Mouse (Mus musculus) megakaryocyte progenitor cell, adult 5-6 weeks (primary cell): Measurements from ENCODE around the gene Kbtbd4. TPM values are rescaled to one million over a fixed set of nuclear protein-coding genes. Genes with fewer than 3 reads are reported as not detected.
A peak's percentile ranks its signal among the peaks of the same experiment; 100 is the strongest.

Source experiments
- ATAC-seq: replicated peaks from 2 replicates; pipeline ENCODE4 v1.8.0; 2016; ENCODE audit warnings: mild to moderate bottlenecking, moderate TSS enrichment, inconsistent platforms; ENCODE audit not compliant: poor library complexity
- total RNA-seq, 2 experiments: library from RNA; stranded (forward) in 1 of 2; stranded (reverse) in 1 of 2; fragments of 157-497, 149-512 nt in 1 of 2; fragments of 200-1000 nt in 1 of 2; gene quantifications; 2 replicates each; pipeline versions ENCODE4 v1.2.3 to v1.2.4; 2015 to 2017

Gene Kbtbd4
- total RNA-seq, 2 experiments from 2014 or later = 15.1 to 16.4 TPM

DNA sequence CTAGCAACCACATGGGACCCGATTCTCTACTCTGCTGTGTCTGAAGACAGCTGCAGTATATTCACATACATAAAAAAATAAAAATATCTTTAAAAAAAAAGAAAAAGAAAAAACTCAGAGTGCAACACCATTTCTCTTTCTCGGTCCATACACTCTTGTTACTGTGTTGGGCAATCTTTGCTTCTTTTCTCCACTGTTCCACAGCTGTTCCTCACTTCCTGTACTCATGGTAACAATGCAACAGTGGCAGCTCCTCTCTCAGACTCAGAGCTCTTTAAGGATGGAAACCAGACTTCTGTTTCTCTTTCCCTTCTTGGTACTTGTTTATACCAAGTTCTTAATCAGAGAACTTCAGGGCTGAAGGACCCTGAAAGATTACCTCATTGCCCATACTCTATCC is 1.1 kb upstream of the Kbtbd4 start:
- peak; percentile 62 for ATAC-seq

DNA sequence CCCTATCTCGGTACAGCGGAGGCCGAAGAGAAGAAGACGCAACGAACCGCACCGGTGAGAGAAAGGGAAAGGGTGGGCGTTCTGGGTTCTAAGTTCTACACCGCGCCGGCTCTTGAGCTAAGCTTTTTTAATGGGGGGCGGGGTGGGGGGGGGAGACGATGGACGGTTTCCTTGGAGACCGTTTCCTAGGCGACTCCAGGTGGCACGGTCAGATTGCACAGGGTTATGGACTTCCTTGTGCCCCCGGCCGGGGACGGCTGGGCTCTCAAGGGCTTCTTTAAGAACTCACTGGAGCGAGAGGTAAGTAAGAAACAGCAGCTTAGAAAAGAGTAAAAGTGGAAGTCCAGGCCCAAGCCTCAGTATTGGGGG is 300 bp downstream of the Kbtbd4 start:
- peak; percentile 18; the same call in 1 of the 2 replicates for ATAC-seq

DNA sequence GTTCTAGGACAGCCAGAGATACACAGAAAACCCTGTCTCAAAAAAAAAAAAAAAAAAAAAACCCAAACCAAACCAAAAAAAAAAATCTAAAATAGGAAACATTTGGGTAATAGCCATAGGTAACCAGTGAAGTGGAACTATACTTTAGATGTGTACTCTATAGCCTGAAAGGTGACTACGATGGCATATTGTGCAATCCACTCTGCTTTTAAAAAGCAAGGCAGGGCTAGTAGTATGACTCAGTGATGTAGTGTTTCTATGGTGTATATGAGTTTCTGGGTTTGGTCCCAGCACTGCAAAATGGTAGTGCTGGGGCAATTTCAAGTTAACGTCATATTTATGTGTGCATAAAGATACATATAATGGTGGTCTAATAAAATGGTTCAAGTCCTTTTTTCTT is 2.2 kb downstream of the Kbtbd4 start:
- ATAC-seq = no peak

DNA sequence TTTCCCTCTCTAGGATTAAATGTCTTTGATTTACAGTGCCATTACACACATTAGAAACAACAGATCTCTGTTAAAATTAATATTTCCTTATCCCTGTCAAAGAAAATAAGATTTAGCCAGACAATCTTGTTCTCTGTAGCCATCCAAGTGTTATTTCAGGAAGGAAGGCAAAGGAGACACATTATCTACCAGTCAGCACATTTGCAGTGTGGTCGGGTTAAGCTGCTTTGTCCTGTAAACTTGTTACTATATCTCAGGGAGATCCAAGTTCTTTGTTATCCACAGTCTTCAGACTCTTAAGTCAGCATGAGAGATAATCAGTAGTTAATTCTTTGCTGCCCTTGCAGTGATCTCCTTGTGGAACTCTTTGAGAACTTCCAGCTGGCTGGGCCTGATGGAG is 6.3 kb downstream of the Kbtbd4 start:
- ATAC-seq = no peak

DNA sequence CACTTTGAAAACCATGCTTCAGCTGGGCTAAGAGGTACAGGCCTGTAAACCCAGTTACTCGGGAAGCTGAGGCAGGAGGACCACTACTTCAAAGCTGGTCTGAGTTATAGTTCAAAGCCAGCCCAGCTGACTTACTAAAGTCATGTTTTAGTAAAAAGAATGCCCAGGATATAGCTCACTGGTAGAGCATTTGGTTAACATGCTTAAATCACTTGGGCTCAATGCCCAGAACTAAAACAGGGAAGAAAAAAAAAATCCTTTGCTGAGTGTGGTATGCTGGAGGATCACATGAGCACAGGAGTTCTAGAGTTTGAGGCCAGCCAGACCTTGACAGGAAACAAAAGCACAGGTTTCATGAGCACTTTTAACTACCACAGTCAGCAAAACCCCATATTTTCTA is 7.1 kb downstream of the Kbtbd4 start:
- no peak for ATAC-seq

DNA sequence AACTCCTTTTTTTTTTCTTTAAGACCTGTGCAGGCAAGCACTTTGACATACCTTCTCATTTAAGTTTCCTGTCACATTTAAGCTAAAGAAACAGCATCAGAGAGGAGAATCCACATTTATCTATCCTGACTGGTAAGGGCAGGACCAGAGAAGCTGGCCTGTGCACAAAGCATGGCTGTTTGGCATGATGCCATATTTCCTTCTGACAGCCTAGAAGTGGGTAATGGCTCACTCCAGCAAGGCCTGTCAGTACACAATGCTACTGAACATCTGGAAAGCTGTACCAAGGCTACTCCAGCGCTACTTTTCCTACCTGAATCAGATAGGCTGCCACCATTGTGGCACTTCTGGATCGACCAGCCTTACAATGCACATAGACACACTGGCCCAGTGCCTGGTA is 9.1 kb downstream of the Kbtbd4 start:
- ATAC-seq = no peak

DNA sequence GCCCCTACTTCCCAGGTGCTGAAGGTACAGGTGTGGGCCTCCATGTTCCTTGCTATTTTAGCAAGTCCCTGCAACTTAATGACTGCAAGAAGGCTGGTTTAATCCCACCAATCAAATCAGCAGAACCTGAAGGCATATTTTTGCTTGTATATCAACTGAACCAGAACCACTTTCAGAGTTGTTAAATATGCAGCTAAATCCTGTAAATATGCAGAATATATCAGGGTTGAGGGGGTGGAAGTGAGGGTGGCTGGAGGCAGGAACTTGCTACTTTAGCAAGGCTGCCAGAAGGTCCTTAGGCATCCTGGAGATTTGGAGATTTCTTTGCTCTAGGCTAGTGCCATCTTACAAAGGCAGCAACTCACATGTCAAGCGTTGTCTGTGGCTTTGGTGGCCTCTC is 11.0 kb downstream of the Kbtbd4 start:
- no peak for ATAC-seq

DNA sequence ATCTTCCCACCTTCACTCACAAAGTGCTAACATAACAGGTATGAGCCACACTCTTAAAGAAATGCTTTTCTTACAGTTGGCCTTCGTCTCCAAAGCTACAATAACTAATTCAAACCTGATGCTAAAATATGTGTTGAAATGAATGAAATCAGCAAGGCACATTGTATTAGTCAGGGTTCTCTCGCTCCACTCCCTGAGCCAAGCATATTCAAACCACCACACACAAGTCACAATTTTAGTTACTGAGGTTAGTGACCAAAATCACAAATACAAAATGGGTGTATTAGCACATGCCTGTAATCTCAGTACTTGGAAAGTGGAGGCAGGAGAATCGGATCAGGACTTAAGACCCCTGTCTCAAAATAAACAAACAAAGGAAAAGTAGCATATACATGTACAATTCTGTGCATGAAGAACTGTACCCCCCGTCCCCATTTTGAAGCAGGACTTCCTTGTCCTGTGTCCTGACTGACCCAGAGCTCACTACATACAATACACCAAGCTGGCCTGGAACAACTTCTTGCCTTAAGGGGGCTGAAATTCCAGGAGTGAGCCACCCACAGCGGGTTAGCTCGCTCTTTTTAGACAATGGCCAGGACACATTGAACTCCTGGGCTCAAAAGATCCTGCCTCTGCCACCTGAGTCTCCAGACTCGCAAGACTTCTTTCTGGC is 12.2 kb downstream of the Kbtbd4 start:
- 0 out of 2 replicates have a peak, but pooled peaks have one; percentile 17 for ATAC-seq

DNA sequence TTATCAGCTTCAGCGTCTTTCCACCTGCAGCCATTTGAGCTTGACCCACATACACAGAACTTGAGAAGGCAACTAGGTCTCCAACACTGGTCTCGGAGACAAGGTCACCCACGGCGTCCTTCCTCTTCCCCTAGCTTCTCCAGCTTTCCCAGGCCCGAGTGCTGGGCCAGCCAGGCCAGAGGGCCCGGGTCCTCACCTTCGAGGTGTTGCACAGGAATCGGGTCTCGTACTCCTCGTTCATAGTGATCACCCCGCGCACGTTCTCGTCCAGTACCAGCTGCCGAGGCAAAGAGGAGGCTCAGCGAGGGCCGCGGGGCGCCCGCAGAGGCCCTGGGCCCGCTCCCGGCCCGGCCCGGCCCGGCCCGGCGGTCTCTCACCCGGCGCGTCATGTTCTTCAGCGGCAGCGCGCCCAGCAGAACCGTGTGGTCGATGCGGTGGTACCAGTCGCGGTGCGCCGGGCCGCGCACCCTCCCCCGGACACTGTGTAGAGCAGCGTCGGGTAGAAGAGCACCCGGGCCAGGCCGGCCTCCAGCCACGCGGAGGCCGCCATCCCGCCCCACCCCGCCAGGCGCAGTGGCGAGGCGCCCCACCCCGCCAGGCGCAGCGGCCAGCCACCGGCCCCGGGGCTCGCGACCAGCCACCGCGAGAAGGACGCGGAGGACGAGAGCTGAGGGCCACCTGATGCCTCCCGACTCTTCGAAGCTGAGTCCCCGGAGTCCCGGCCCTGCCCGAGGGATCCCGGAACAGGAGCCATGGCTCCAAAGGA is 12.9 kb downstream of the Kbtbd4 start:
- ATAC-seq = peak; percentile 75

DNA sequence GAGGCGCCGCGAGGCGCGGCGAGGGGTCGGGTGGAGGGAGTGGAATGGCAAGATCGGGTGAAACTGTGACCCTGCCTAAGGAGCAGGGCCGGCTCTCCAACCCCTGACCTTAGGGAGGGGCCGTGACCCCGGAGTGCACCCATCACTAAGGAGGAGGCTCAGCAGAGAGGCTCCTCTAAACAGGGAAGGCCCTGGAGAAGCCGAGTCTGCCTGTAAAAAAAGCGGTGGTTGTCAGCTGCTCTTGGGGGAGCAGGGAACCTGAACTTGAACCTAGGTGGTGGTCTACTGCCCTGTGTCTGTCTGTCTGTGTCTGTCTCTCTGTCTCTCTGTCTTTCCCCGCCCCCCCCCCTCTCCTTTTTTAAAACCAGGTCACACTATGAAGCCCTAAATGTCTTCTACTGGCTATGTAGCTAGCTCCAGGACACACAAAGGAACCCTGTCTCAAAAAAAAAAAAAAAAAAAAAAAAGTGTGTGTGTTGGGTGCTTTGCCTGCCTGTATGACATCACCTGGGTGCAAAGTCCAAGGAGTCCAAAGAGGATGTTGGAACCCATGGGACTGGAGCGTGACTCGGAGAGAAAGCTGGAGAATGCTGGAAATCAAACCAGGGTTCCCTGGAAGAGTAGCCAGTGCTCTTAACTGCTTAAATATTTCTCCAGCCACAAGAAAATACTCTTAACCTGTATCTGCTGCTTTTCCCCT is 13.6 kb downstream of the Kbtbd4 start:
- ATAC-seq = peak; percentile 47

DNA sequence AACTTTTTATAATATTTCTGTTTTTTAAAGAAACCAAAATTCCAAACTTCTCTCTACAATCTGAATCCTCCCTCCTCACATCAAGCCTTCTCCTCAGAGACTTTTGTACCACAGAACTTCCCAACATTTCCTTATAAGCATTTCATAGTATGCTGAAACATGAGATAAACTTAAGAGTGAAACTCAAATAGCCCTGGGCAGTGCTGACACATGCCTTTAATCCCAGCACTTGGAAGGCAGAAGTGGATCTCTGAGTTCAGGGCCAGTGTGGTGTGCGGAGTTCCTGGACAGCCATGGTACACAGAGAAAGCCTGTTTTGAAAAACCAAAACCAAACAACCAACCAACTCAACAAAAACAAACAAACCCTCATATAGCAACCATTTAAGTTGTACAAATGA is 16.6 kb downstream of the Kbtbd4 start:
- no peak for ATAC-seq

DNA sequence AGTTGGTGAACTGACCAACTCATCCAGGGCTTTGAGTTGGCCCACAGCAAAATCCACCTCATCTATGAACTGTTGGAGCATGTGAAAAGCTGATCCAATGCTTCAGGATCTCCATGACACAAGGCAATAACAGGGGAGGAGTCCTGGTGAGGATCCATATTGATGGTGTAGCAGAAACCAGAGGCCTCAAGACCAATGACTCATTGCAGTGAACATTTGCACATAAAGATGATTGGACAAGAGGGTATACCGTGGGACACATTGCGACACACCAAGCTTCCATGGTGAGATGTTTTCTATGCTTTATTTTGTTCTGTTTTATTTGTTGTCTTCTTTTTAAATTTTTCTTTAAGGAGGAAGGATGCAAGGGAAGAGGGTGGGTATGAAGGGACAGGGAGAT is 18.1 kb downstream of the Kbtbd4 start:
- no peak for ATAC-seq

DNA sequence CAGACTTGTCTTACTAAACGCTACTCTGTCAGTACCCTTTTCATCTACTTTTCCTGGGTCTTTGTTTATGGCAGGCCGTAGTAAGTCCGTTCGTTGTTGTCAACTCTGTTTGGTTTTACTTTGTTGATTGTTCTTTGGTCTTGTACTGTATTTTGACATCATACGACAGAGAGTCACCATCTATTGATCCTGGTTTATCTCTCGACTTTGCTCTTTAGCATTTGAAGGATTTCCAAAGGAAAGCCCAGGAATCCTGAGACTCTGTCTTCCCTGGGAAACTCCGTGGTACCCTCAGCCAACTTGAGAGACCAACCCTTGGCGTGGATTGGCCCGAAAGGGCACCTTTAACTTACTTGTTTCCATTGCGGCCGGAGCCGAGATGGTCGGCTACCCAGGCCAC is 24.0 kb downstream of the Kbtbd4 start:
- ATAC-seq = no peak

DNA sequence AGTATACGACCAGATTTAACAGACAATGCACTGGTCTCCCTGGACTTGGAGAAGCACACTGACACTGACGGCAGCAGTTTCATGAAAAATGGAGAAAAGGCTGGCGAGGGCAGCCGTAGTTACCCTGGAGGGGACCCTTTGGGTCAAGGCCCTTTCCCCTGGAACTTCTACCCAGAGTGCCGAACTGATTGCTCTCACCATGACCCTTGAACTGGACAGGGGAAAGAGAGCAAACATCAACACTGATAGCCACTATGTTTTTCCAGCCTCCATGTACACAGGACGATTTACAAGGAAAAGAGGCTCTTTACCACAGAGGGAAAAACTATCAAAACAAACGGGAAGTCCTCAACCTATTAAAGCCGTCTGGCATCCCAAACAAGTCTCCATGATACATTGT is 27.3 kb downstream of the Kbtbd4 start:
- ATAC-seq = no peak

DNA sequence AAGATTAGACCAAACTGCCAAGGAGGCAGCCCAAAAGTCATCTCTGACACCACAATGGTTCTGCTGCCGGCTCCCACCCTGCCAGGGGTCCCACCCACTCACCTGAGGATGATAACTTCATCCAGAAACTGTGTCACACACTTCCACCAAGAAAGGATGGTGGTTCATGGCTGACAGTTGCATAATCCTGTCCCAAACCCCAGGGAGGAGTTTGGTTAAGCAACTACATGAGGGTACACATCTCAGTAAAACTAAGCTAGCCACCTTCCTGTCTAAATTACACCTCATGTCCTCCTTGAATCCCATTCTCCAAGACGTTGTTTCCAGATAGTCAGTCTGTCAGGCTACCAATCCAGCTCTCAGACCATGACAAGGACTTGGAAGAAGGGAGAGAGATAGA is 27.7 kb downstream of the Kbtbd4 start:
- ATAC-seq = no peak

DNA sequence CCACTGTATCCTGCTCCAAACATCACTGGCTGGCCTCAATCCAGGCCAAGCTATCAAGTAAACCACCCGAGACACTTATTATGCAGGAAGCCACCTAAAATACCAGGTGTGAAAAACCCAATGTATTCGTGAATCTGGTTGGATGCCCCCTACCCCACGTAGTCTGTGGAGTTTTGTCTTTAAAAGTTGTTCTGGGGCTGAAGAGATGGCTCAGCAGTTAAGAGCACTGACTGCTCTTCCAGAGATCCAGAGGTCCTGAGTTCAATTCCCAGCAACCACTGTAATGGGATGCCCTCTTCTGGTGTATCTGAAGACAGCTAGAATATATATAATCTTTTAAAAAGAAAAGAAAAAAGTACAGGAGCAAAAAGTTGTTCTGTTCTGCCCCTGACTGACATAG is 33.8 kb downstream of the Kbtbd4 start:
- ATAC-seq = no peak

DNA sequence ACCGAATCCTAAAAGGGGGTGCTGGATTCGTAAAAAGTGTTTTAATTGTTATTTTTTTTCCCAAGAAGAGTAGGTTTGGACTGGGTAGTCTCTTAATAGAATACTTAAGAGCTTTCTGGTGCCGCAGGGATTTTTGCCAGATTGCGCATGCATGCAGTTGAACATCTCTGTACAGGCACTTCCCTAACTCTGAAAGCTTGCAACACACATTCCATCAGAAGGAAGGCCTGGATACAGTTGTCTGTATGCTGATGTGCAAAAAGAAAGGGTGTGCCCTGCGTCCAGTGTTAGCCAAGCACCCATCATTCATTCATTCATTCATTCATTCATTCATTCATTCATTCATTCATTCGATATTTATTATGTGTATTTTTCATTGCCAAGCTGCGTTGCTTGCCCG is 35.2 kb downstream of the Kbtbd4 start:
- ATAC-seq = peak; percentile 56

DNA sequence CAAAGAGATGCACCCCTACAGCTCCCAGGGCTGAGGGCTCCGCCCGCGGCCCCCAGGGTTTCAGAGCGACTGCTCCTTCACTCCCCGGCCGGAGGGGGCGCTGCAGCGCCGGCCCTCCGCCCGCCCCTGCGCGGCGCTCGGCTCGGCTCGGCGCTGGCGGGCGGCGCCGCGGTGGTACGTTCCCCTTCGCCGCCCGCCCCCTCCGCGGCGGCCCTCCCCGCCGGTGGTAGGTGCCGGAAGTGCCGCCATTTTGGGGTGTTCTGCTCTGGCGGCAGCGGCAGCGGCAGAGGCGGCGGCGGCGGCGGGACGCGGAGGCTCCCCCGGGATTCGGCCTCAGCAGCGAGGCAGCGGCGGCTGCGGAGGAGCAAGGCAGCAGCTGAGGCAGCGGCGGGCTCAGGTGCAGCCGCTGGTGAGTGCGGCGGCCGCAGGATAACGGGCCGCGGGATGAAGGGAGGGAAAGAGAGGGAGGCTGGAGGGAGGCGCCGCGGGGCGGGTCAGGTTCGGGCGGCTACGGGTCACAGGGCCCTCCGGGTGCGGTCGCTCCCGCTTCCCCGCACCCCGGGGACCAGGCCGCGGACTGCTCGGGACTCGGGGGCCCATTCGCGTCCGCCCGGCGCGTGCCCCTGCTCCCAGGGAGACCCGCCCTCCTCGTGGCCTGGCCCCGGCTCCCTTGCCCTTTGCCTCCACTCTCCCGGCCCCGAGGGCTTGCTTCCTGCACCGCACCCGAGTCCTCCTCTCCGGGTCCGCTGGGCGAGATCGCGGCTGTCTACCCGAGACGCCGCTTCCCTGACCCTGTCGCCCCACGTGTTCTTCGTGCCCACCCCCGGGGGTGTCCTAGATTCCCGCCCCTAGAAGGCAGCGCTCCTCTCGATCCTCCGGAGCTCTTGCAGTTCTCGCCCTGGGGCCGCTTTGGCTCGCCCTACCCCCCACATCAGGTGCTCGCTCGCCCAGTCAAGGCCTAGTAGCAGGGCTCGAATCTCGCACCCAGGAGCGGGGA is 36.0 kb downstream of the Kbtbd4 start, which contains the start of gene Celf1:
Gene Celf1, plus strand, starts transcription at position 150 of the 997 bp plus-strand sequence.
- ATAC-seq = peak; percentile 85

DNA sequence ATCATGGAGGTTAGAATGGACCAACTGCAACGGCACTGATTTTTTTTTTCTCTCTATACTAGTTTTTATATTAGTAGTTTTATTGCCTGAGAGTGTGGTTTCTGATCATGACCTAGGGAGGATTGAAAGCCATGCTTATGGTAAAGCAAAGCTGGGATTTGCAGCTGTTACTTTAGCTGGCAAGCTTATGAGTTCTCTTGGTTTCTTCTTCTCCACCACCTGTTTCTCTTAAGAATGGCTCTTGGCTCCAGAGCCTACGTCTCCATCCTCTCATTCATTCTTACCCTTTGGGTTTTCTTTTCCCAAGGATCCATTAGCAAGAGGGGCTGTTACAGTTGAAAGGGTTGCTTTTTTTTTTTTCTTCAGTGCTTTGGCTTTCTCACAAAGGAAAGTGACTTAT is 37.2 kb downstream of the Kbtbd4 start:
- ATAC-seq = no peak

DNA sequence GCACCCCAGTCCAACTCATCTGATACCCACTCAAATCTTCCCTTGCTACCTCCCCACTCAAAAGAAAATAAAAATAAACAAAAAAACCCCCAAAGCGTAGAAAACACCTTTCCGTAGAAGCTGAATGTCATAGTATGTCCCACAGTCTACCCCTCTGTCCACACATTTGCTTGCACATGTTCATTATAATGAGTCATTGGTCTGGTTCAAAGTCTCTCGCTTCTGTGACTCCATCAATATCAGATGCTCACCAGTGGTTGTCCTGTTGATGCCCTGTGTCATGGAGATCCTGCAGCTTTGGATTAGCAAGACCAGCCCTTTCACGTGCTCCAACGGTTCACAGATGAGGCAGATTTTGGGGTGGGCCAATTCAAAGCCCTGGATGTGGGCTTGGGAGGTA is 45.6 kb downstream of the Kbtbd4 start:
- no peak for ATAC-seq
